Mouse (Mus musculus): Measurements from ENCODE around the gene Zbtb20.

GRCm38 (mm10) chr16:42900328-42900727 lies 24.6 kb downstream of the Zbtb20 start:
- no peak for TF ChIP-seq POLR2A (IDR thresholded peaks at IDR 0.05; ENCODE audit: borderline replicate concordance, low read depth, low read length)
- TF ChIP-seq CTCF (IDR thresholded peaks at IDR 0.05; ENCODE audit: low read depth, low read length), result no peak

Data from bone marrow macrophage, adult 2 months (primary cell).